1 mouse cellular context compared by ENCODE assay signal in the genomic region with DNA sequence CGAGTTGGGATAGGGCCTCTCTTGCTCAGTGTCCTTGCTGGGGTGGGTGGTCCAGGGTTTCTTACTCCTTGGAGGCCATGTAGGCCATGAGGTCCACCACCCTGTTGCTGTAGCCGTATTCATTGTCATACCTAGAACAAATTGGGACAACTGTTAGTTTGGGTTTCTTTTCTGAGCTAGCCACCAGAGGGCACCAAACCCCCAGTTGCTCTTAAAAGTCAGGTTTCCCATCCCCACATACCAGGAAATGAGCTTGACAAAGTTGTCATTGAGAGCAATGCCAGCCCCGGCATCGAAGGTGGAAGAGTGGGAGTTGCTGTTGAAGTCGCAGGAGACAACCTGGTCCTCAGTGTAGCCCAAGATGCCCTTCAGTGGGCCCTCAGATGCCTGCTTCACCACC.
A peak's percentile ranks its signal among the peaks of the same experiment; 100 is the strongest.
TF ChIP-seq lines count a peak whose summit lies in the region.

No protein-coding gene starts in this region.

TF ChIP-seq in MEL, 35 proteins besides CTCF, POLR2A, EP300 and RAD21 (continued from another document):
- 0 out of 2 replicates have a peak, but pooled peaks have one; percentile 8 for TF ChIP-seq ETS1 (IDR thresholded peaks at IDR 0.05; ENCODE audit: low read depth, low read length)
